Mouse (Mus musculus) embryonic facial prominence, embryonic 11.5 days (tissue): Measurements from ENCODE around the gene Arl2bp. TPM values are rescaled to one million over a fixed set of nuclear protein-coding genes. Genes with fewer than 3 reads are reported as not detected.

Experiments
- ATAC-seq: fragments of 200-750 bp; cut with Nextera tagmentation; replicated peaks from 2 replicates; pipeline ENCODE4 v1.8.0; 2017; ENCODE audit warnings: low read depth; ENCODE audit not compliant: insufficient number of reproducible peaks, low FRiP score, low TSS enrichment
- DNase-seq: peaks from one replicate; pipeline ENCODE4 v3.0.0-alpha.2; 2015; ENCODE audit warnings: low spot score
- H3K27ac ChIP-seq: fragments of 300-500 bp; sonication (generic); replicated peaks from 2 replicates; pipeline ENCODE4 v1.5.1; 2014; ENCODE audit warnings: mild to moderate bottlenecking, low read depth, low read length, control low read depth
- H3K27me3 ChIP-seq: fragments of 300-500 bp; sonication (generic); 2 replicates; pipeline ENCODE4 v1.6.1; 2014; ENCODE audit warnings: mild to moderate bottlenecking, low read length, moderate library complexity, mixed read lengths; ENCODE audit not compliant: control insufficient read depth, insufficient read depth
- H3K36me3 ChIP-seq: fragments of 300-500 bp; sonication (generic); replicated peaks from 2 replicates; pipeline ENCODE4 v1.6.1; 2014; ENCODE audit warnings: low read depth, mild to moderate bottlenecking, low read length, moderate library complexity, mixed read lengths; ENCODE audit not compliant: control insufficient read depth, insufficient read depth
- H3K4me1 ChIP-seq: fragments of 300-500 bp; sonication (generic); 2 replicates; pipeline ENCODE4 v1.6.1; 2014; ENCODE audit warnings: low read length, mixed read lengths; ENCODE audit not compliant: control insufficient read depth, insufficient read depth
- H3K4me2 ChIP-seq: fragments of 300-500 bp; sonication (generic); 2 replicates; pipeline ENCODE4 v1.6.1; 2014; ENCODE audit warnings: low read depth, mild to moderate bottlenecking, control low read depth, low read length, moderate library complexity
- H3K4me3 ChIP-seq: fragments of 300-500 bp; sonication (generic); 2 replicates; pipeline ENCODE4 v1.5.1; 2014; ENCODE audit warnings: low read depth, low read length, control low read depth
- H3K9ac ChIP-seq: fragments of 300-500 bp; sonication (generic); replicated peaks from 2 replicates; pipeline ENCODE4 v1.6.1; 2014; ENCODE audit warnings: mild to moderate bottlenecking, control low read depth, low read length
- H3K9me3 ChIP-seq: fragments of 300-500 bp; sonication (generic); replicated peaks from 2 replicates; pipeline ENCODE4 v1.6.1; 2016; ENCODE audit warnings: mild to moderate bottlenecking, low read length, inconsistent platforms, mixed read lengths; ENCODE audit not compliant: control insufficient read depth
- WGBS: fragments of 180-500 bp; shearing (Covaris S2); extraction: QIAGEN DNeasy Blood & Tissue Kit; methylation state at CpG from one replicate; pipeline ENCODE4 v1.1.7; 2014; 5-methylcytosine and 5-hydroxymethylcytosine counted together
- polyA plus RNA-seq: library from polyadenylated mRNA; unstranded; fragments of >200 nt; fragmentation: Nextera tagmentation; extraction: Ambion mirVana; gene quantifications from 2 replicates; pipeline ENCODE4 v1.2.1, GENCODE M21; 2014

The Arl2bp gene
- polyA plus RNA-seq, 1 experiment from 2014 or later = 71.8 TPM

- Histone ChIP-seq H3K9me3 (no peaks in the 10 kb centered on the region), H3K4me3 (no peak overlapping the region), H3K36me3 (peaks cover 4% of the 10 kb centered on the region), H3K9ac (no peak overlapping the region), H3K4me1 (no peaks in the 10 kb centered on the region), H3K4me2 (no peak overlapping the region), H3K27ac (no peak overlapping the region), H3K27me3 (no peaks in the 10 kb centered on the region)
- DNase-seq = no peak
- ATAC-seq = no peak
- 39% methylated on average over 3 of the region's 3 CpGs for WGBS
These were observed 16.9 kb upstream of the Arl2bp start for GRCm38 (mm10) chr8:94649496-94649895.

- DNase-seq = no peak
- Histone ChIP-seq H3K4me1 (no peaks in the 10 kb centered on the region), H3K4me3 (no peak overlapping the region), H3K4me2 (no peak overlapping the region), H3K36me3 (no peaks in the 10 kb centered on the region; the same call in none of the 2 replicates), H3K27me3 (no peaks in the 10 kb centered on the region), H3K9ac (no peak overlapping the region), H3K27ac (no peak overlapping the region), H3K9me3 (no peaks in the 10 kb centered on the region)
- 86% methylated on average over 3 of the region's 3 CpGs for WGBS
- no peak for ATAC-seq
These were observed 13.4 kb upstream of the Arl2bp start for GRCm38 (mm10) chr8:94652951-94653350.

GRCm38 (mm10) chr8:94654994-94655393 lies 11.4 kb upstream of the Arl2bp start:
- no peaks in the 10 kb centered on the region for H3K27me3 ChIP-seq
- H3K4me2 ChIP-seq = no peak overlapping the region
- H3K9ac ChIP-seq = no peak overlapping the region
- H3K27ac ChIP-seq = no peak overlapping the region
- DNase-seq (no peak), ATAC-seq (no peak)
- H3K4me1 ChIP-seq = no peaks in the 10 kb centered on the region
- H3K4me3 ChIP-seq = no peak overlapping the region
- no peaks in the 10 kb centered on the region for H3K9me3 ChIP-seq
- H3K36me3 ChIP-seq = no peaks in the 10 kb centered on the region; the same call in none of the 2 replicates

- Histone ChIP-seq H3K27me3 (no peaks in the 10 kb centered on the region), H3K4me3 (no peak overlapping the region), H3K9ac (no peak overlapping the region), H3K4me1 (no peaks in the 10 kb centered on the region), H3K36me3 (no peaks in the 10 kb centered on the region; the same call in 1 of the 2 replicates), H3K9me3 (no peaks in the 10 kb centered on the region), H3K4me2 (no peak overlapping the region), H3K27ac (no peak overlapping the region)
- no peak for DNase-seq
- no peak for ATAC-seq
- WGBS = 80% methylated on average over 2 of the region's 2 CpGs
These were observed 8.4 kb upstream of the Arl2bp start for GRCm38 (mm10) chr8:94658031-94658430.

GRCm38 (mm10) chr8:94660418-94660817 lies 6.0 kb upstream of the Arl2bp start:
- Histone ChIP-seq H3K36me3 (no peaks in the 10 kb centered on the region; the same call in 1 of the 2 replicates), H3K4me3 (no peak overlapping the region), H3K4me2 (no peak overlapping the region), H3K9ac (no peak overlapping the region), H3K9me3 (no peaks in the 10 kb centered on the region), H3K27ac (no peak overlapping the region), H3K27me3 (no peaks in the 10 kb centered on the region), H3K4me1 (no peaks in the 10 kb centered on the region)
- 93% methylated on average over 4 of the region's 4 CpGs for WGBS
- ATAC-seq (no peak; the same call in 1 of the 2 replicates), DNase-seq (no peak)

GRCm38 (mm10) chr8:94664722-94665121 lies 1.7 kb upstream of the Arl2bp start:
- DNase-seq = no peak
- H3K27ac ChIP-seq = no peak overlapping the region

GRCm38 (mm10) chr8:94674384-94674783 lies 8.0 kb downstream of the Arl2bp start:
- peaks cover 14% of the 10 kb centered on the region for H3K36me3 ChIP-seq
- no peak overlapping the region for H3K4me3 ChIP-seq
- no peaks in the 10 kb centered on the region for H3K27me3 ChIP-seq
- no peaks in the 10 kb centered on the region for H3K9me3 ChIP-seq
- no peak overlapping the region for H3K4me2 ChIP-seq
- no peak overlapping the region for H3K27ac ChIP-seq
- no peaks in the 10 kb centered on the region for H3K4me1 ChIP-seq
- ATAC-seq = no peak
- 82% methylated on average over 5 of the region's 5 CpGs for WGBS
- H3K9ac ChIP-seq = no peak overlapping the region
- no peak for DNase-seq

More at GRCm38 (mm10) chr8:94664722-94665121, 1.7 kb upstream of the Arl2bp start:
- WGBS = 80% methylated on average over 2 of the region's 2 CpGs
- H3K4me1 ChIP-seq = 0 out of 2 replicates have a peak, but pooled peaks cover 2% of the 10 kb centered on the region
- H3K4me2 ChIP-seq = no peak overlapping the region
- H3K36me3 ChIP-seq = no peaks in the 10 kb centered on the region
- H3K4me3 ChIP-seq = no peak overlapping the region
- H3K9me3 ChIP-seq = no peaks in the 10 kb centered on the region
- ATAC-seq = no peak
- H3K27me3 ChIP-seq = no peaks in the 10 kb centered on the region
- no peak overlapping the region for H3K9ac ChIP-seq

GRCm38 (mm10) chr8:94675923-94676322 lies 9.5 kb downstream of the Arl2bp start:
- DNase-seq (no peak), ATAC-seq (no peak)
- Histone ChIP-seq H3K27ac (no peak overlapping the region), H3K27me3 (no peaks in the 10 kb centered on the region), H3K9ac (no peak overlapping the region), H3K4me2 (no peak overlapping the region), H3K36me3 (peaks cover 11% of the 10 kb centered on the region), H3K4me1 (no peaks in the 10 kb centered on the region), H3K9me3 (no peaks in the 10 kb centered on the region), H3K4me3 (no peak overlapping the region)
- 83% methylated on average over 6 of the region's 6 CpGs for WGBS
